Mouse (Mus musculus) liver, embryonic 14.5 days (tissue): Measurements from ENCODE around the gene Tbc1d13. TPM values are rescaled to one million over a fixed set of nuclear protein-coding genes. Genes with fewer than 3 reads are reported as not detected.
A peak's percentile ranks its signal among the peaks of the same experiment; 100 is the strongest.

ENCODE experiments used
- ATAC-seq: fragments of 200-750 bp; cut with Nextera tagmentation; 2 replicates; pipeline ENCODE4 v1.8.0; 2017; ENCODE audit warnings: moderate number of reproducible peaks, mild to moderate bottlenecking, moderate library complexity; ENCODE audit not compliant: insufficient read depth
- DNase-seq, 3 experiments: peaks; one replicate each; pipeline ENCODE4 v3.0.0-alpha.2; 2012 to 2013; ENCODE audit warnings: low read depth in 3 of 3, low spot score in 3 of 3
- H3K27ac ChIP-seq: fragments of 300-500 bp; sonication (generic); 2 replicates; pipeline ENCODE4 v1.5.1; 2014; ENCODE audit warnings: moderate library complexity, mild to moderate bottlenecking, control low read depth, inconsistent platforms
- H3K27me3 ChIP-seq: fragments of 300-500 bp; sonication (generic); 2 replicates; pipeline ENCODE4 v1.6.1; 2014; ENCODE audit warnings: mild to moderate bottlenecking, low read length, moderate library complexity; ENCODE audit not compliant: control insufficient read depth, insufficient read depth
- H3K36me3 ChIP-seq: fragments of 300-500 bp; sonication (generic); replicated peaks from 2 replicates; pipeline ENCODE4 v1.6.1; 2014; ENCODE audit warnings: low read depth; ENCODE audit not compliant: control insufficient read depth, insufficient read depth
- H3K4me1 ChIP-seq, 2 experiments: fragments of 200-500 bp in 1 of 2; fragments of 300-500 bp in 1 of 2; sonication (generic) in 1 of 2; replicated peaks; 2 replicates each; pipeline ENCODE4 v1.6.1; 2012 to 2014; ENCODE audit warnings: antibody characterized with exemption in 1 of 2, inconsistent platforms in 1 of 2, low read length in 1 of 2; ENCODE audit not compliant: control insufficient read depth in 2 of 2, insufficient read depth in 2 of 2
- H3K4me2 ChIP-seq: fragments of 300-500 bp; sonication (generic); 2 replicates; pipeline ENCODE4 v1.6.1; 2014; ENCODE audit warnings: low read depth, mild to moderate bottlenecking, control low read depth, moderate library complexity
- H3K4me3 ChIP-seq, 2 experiments: fragments of 200-500 bp in 1 of 2; fragments of 300-500 bp in 1 of 2; sonication (generic) in 1 of 2; 2 replicates each; pipeline ENCODE4 v1.5.1; 2012 to 2014; ENCODE audit warnings: low read depth in 2 of 2, low read length in 2 of 2, mild to moderate bottlenecking in 2 of 2, control low read depth in 1 of 2, inconsistent platforms in 1 of 2, moderate library complexity in 1 of 2; ENCODE audit not compliant: insufficient read depth in 1 of 2
- H3K9ac ChIP-seq: fragments of 300-500 bp; sonication (generic); replicated peaks from 2 replicates; pipeline ENCODE4 v1.6.1; 2014; ENCODE audit warnings: mild to moderate bottlenecking, control low read depth, moderate library complexity
- H3K9me3 ChIP-seq: fragments of 300-500 bp; sonication (generic); 2 replicates; pipeline ENCODE4 v1.6.1; 2016; ENCODE audit warnings: low read length, mixed read lengths; ENCODE audit not compliant: control insufficient read depth
- CTCF ChIP-seq: IDR thresholded peaks from 2 replicates; pipeline ENCODE4 v1.5.1; 2016; ENCODE audit warnings: antibody characterized with exemption, low read depth, control low read depth
- EP300 ChIP-seq: IDR thresholded peaks from 2 replicates; pipeline ENCODE4 v1.6.1; 2016; ENCODE audit warnings: antibody characterized with exemption, low read depth
- WGBS: fragments of 180-500 bp; shearing (Covaris S2); extraction: QIAGEN DNeasy Blood & Tissue Kit; methylation state at CpG from one replicate; pipeline ENCODE4 v1.1.7; 2014; ENCODE audit not compliant: insufficient replicate concordance; 5-methylcytosine and 5-hydroxymethylcytosine counted together
- polyA plus RNA-seq, 2 experiments: library from polyadenylated mRNA; depleted of rRNA in 1 of 2; stranded (reverse) in 1 of 2; unstranded in 1 of 2; fragments of >200 nt; fragmentation: Nextera tagmentation in 1 of 2; extraction: Ambion mirVana in 1 of 2; gene quantifications; 2 replicates each; pipeline versions ENCODE4 v1.2.1 to v1.2.3; 2012 to 2014

Gene Tbc1d13
- polyA plus RNA-seq, 2 experiments, result 3.9 to 11.3 TPM

DNA sequence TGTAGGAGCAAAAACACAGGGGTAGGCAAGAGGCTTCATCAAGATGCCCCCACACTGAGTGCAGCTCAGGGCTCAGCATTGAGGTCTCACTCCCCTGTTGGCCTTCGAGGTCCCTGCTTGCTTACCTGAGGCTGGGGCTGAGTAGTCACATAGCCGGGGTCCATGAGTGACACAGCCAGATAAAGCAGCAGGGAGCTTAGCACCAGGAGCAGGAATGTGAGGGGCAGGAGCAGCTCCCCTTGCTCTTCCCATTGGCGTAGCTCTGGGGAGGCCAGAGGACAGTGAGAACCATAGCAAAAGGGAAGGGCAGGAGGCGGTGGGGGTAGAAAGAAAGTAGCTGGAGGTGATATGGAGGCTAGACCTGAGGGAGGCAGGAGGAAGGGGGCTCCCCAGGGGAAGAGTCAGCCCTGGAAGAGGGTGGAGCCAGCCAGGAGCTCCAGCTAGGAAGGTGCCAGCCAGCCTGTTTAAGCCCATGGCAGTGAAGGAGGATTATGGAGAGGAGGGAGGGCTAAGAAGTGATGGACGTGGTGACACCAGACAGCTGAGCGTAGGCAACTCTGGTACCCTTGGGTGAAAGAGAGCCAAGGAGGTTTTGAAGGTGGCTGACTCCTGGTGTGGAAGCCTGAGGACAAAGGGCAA is 41.1 kb upstream of the Tbc1d13 start:
- Histone ChIP-seq H3K4me2 (peak overlapping the region; percentile 94), H3K27me3 (no peaks in the 10 kb centered on the region), H3K36me3 (peaks cover 2% of the 10 kb centered on the region; the same call in 1 of the 2 replicates), H3K4me3 (peak overlapping the region; percentile 64 to 69), H3K27ac (no peak overlapping the region; the same call in 1 of the 2 replicates), H3K4me1 (peaks cover 2 to 16% of the 10 kb centered on the region in 2 experiments; a peak in 2 of 4 replicates), H3K9ac (peak overlapping the region; percentile 63; the same call in 1 of the 2 replicates), H3K9me3 (no peaks in the 10 kb centered on the region)
- TF ChIP-seq CTCF (no peak), EP300 (no peak)
- 58% methylated on average over 6 of the region's 6 CpGs for WGBS
- DNase-seq (no peak), ATAC-seq (no peak)

DNA sequence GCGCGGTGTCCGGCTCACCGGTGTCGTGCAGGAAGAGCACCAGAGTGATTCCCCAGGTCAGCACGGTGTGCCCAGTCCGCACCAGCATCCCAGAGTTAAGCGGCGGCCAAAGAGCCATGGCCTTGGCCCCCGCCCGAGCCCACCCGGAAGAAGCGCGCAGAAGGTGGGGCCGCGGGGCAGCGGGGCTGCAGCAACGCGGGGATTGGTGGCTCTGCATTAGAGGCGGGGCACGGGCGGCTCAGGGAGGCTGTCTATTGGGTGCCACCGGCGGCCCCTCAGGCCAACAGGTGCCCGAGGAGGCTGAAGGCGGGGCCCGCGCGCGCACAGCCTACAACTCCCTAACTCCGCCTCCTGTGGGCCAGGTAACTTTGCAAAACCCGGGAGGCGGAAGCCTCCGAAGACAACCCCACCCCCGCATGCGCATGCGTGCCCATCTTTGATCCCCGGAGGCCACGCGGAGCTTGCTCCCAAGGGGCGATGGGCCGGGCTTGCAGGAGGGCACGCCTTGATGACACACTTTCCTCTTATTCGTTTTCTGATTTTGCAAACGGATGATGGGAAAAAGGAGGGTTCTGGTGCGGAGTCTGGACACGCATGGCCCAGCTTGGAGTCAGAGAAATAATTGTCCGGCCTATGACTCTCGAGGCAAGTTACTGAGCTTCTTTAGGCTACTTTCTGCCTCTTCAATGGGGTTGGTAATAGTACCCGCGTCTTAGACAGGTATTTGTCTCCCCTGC is 39.9 kb upstream of the Tbc1d13 start, which contains the start of gene Zdhhc12:
Zdhhc12 (minus strand) TSS at position 178 of the 737 bp plus-strand sequence.
- ATAC-seq, result peak; percentile 99
- under 1% methylated on average over 51 of the region's 51 CpGs for WGBS
- H3K27me3 ChIP-seq, result no peaks in the 10 kb centered on the region
- H3K4me2 ChIP-seq, result peak within 1 kb of the TSS; percentile 94
- TF ChIP-seq CTCF (no peak), EP300 (no peak)
- no peaks in the 10 kb centered on the region for H3K9me3 ChIP-seq
- peaks cover 2% of the 10 kb centered on the region; the same call in 1 of the 2 replicates for H3K36me3 ChIP-seq
- peak within 1 kb of the TSS; percentile 64 to 70 for H3K4me3 ChIP-seq
- peaks cover 2 to 16% of the 10 kb centered on the region in 2 experiments; a peak in 2 of 4 replicates for H3K4me1 ChIP-seq
- peak; percentile 95 to 97 (median 96) for DNase-seq
- peak within 1 kb of the TSS; percentile 51 for H3K27ac ChIP-seq
- H3K9ac ChIP-seq, result peak within 1 kb of the TSS; percentile 63

DNA sequence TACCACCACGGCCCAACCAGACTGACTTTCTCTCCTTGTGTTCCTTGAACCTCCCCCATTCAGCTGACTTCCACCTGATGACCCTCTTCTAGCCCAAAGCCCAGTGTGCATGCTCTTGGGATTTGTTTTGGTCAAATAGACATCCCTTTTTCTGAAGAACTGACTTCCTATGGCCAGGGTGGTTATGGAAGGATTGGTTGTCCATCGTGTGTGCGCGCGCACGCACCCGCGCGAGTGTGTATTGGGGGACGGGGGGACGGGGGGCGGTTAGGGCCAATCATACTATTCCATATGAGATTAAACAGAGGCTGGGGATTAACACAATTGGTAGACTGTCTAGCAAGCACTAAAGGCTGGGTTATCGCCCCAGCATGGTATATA is 39.3 kb upstream of the Tbc1d13 start:
- Histone ChIP-seq H3K9ac (peak overlapping the region; percentile 63), H3K4me3 (peak overlapping the region; percentile 64 to 70), H3K27ac (peak overlapping the region; percentile 51), H3K9me3 (no peaks in the 10 kb centered on the region), H3K4me2 (peak overlapping the region; percentile 94), H3K4me1 (peaks cover 2 to 16% of the 10 kb centered on the region in 2 experiments; a peak in 3 of 4 replicates), H3K27me3 (no peaks in the 10 kb centered on the region), H3K36me3 (peaks cover 2% of the 10 kb centered on the region; the same call in 1 of the 2 replicates)
- ATAC-seq (no peak), DNase-seq (no peak)
- TF ChIP-seq EP300 (no peak), CTCF (no peak)
- WGBS, result under 1% methylated on average over 13 of the region's 13 CpGs

DNA sequence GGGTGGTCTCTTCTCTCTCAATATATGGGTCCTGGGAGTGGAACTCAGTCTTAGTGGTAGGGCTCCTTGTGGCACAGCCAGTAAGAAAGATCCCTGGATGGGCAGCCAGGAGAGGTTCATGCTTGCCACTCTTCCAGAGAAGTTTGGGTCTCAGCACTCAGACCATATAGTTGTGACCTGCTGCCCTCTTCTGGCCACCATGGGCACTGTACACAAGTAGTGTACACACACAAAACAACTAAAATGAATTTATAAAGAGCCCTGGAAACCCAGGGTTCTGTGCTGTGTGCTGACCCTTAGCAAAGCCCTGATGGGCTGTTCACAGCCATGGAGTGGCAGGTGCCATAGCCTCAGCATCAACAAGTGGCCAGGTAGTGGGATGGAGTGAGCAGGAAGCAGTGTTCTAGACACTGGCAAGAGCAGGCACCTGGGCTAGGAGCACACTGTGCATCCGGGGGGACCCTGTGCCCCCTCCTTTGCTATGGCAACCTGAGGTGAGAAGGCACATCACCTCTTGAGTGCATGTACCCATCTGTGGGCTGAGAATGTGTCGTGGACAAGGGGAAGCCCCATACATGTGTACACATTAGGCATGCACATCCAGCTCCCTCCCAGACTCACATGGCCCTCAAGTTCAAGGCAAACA is 37.5 kb upstream of the Tbc1d13 start:
- peak in 1 of 3 experiments; percentile 40 for DNase-seq
- WGBS, result 49% methylated on average over 2 of the region's 2 CpGs
- TF ChIP-seq CTCF, result peak; percentile 80
- no peak for TF ChIP-seq EP300
- Histone ChIP-seq H3K36me3 (peaks cover 2% of the 10 kb centered on the region; the same call in 1 of the 2 replicates), H3K27me3 (no peaks in the 10 kb centered on the region), H3K4me3 (no peak overlapping the region), H3K27ac (no peak overlapping the region), H3K4me2 (no peak overlapping the region), H3K9me3 (no peaks in the 10 kb centered on the region), H3K4me1 (peaks cover 7 to 22% of the 10 kb centered on the region in 2 experiments; a peak in 3 of 4 replicates), H3K9ac (no peak overlapping the region)
- no peak for ATAC-seq
